Mouse (Mus musculus) embryo, embryonic 11.5 days (tissue): ENCODE data around the gene Nupr1l.
"Not testable (repeated sequence)": the region's sequence is repeated elsewhere in the genome, so short reads cannot be mapped to it uniquely, and the experiment has no call there.

Source experiments
- DNase-seq: peaks from one replicate; pipeline ENCODE4 v3.0.0-alpha.2; 2012; ENCODE audit warnings: low read depth, low spot score

Nupr1l gene

DNA sequence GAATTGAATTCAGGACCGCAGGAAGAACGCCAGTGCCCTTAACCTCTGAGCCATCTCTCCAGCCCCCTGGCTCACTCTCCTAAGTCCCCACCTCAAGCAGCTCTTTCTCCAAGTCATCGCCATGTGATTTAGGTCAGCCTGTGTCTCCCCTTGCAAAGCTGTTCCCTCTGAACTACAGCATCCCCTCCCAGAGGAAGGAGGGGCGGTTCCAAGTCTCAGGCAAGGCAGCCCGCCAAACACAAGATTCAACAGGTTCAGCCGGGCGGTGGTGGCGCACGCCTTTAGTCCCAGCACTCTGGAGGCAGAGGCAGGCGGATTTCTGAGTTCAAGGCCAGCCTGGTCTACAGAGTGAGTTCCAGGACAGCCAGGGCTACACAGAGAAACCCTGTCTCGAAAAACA is 7.2 kb downstream of the Nupr1l start:
- DNase-seq: not testable (repeated sequence)

DNA sequence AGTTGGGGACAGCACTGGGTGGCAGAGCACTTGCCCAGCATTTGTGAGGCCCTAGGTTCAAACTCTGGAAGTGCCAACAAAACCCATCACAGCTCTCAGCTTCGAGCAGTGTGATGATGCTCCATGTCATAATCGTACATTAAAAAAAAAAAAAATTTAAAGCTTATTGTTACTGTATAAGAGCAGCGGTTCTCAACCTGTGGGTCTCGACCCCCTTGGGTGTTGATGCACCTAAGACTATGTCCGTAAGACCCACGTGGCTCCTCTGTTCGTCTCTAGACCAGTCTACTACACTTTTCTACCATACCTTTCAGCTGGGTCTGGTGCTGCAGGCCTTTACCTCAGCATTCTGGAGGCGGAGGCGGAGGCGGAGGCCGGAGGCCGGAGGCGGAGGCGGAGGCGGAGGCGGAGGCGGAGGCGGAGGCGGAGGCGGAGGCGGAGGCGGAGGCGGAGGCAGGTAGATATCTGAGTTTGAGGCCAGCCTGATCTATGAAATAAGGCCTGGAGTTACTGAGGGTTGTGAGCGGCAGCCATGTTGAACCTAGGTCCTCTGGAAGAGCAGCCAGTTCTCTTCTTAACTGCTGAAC is 9.8 kb downstream of the Nupr1l start:
- DNase-seq: no peak

- no peak for DNase-seq
Measured at GRCm38 (mm10) chr5:129918752-129919151, 10.4 kb downstream of the Nupr1l start.

GRCm38 (mm10) chr5:129919320-129919719 is 11.0 kb downstream of the Nupr1l start:
- no peak for DNase-seq

DNA sequence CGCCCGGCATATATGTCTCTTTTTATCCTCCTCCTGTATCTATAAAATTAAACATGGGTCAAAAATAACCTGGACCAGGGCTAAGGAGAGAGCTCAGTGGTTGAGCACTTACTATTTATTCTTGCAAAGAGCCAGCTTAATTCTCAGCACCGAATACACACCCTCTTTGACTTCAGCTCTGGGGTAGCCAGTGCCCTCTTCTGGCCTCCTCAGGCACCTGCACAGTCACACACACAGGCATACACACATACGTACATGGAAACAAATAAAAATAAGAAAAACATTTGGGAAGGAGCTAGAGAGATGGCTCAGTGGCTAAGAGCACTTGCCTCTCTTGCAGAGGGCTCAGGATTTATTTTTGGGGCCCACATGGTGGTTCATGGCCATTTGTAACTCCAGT is 13.6 kb downstream of the Nupr1l start:
- no peak for DNase-seq

DNA sequence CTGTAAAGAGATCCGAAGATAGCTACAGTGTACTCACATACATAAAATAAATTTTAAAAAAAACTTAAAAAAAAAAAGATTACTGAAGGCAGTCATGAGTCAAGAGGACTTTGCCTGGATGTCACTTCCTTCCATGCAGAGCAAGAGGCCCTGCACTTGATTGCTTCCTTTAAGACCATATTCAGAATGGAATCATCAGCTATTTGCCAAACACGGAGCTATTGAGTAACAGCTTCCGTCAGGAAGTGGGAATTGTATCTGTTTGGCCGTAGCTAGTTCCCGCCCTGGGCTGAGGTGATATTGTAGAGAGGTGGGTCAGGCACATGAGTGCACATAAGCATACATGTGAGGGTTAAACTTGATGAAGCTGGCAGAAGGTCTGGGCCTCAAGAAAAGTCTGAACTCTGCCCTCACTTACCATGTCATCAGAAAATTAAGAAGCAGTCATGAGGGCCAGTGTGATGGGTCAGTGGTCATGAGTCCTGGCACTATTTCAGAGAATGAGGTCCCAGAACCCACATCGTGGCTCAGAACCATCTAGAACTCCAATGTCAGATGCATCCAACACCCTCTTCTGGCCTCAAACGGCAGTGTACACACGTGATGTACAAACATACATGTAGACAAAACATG is 16.6 kb downstream of the Nupr1l start:
- no peak for DNase-seq

GRCm38 (mm10) chr5:129925933-129926332 is 17.6 kb downstream of the Nupr1l start:
- DNase-seq: no peak

GRCm38 (mm10) chr5:129929924-129930855 is 21.9 kb downstream of the Nupr1l start:
- no peak for DNase-seq

GRCm38 (mm10) chr5:129936941-129937340 is 28.6 kb downstream of the Nupr1l start:
- DNase-seq: no peak

GRCm38 (mm10) chr5:129940281-129940680 is 31.9 kb downstream of the Nupr1l start:
- DNase-seq: no peak

GRCm38 (mm10) chr5:129940736-129941494 is 32.6 kb downstream of the Nupr1l start:
- no peak for DNase-seq

DNA sequence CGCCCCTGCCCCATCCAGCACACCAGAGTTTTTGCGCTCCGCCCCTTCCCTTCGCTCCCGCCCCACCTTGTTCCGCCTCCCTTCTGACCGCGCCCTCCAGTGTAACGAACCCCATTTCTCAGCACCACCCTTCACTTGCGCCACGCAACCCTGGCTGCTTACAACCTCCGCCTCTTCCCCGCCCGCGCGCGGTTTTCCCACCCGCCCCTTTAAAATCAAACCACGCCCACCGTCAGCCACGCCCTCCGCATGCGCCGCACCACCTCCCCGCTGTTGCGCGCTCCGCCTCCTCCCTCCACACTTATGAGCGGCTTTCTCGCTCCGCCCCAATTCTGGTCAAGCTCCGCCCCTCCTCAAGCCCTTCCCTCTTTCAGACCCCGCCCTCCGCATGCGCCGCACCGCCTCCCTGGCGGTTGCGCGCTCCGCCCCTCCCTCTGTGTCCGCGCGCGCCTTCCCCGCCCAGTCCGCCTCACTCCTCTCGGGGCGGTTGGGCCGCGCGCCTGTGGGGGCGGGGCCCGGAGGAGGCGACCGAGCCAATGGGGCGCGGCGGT is 33.2 kb downstream of the Nupr1l start, which contains the start of gene Vkorc1l1:
Gene Vkorc1l1, plus strand, starts transcription at position 476 of the 551 bp plus-strand sequence.
- peak; percentile 99 for DNase-seq

DNA sequence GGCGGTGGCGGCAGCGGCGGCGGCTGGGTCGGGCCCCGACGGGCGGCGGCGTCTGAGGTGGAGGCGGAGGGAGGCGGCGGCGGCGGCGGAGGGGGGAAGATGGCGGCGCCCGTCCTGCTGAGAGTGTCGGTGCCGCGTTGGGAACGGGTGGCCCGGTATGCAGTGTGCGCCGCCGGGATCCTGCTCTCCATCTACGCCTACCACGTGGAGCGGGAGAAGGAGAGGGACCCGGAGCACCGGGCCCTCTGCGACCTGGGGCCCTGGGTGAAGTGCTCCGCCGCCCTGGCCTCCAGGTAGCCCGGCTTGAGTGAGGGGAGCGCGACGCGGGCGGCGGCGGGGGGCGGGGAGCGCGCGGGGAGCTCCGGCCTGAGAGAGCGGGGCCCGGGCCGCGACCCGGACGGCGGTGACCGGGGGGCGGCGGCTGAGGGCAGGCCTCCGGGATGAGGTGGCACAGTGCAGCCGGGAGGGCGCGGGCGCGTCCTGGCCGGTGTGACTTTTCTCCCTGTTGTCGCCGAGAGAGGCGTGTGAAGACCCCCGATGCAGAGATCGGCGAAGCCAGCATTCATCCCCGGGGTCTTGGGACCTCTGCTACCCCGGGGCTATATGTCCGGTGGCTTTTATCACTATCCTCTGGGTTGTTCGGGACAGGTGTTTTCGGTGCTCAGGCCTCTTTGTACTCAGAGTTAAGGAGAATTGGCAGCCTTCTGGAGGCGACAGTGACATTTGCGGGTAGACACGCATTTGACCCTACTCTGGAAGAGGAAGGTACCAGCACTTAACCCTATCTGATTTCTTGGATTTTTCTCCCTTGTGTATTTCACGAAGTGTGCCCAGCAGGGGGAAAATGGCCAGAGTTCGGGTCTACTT is 34.0 kb downstream of the Nupr1l start:
- DNase-seq: peak; percentile 14

- DNase-seq: no peak
Measured at GRCm38 (mm10) chr5:129943402-129943801, 35.1 kb downstream of the Nupr1l start.

GRCm38 (mm10) chr5:129947528-129948033 is 39.2 kb downstream of the Nupr1l start:
- DNase-seq: no peak

DNA sequence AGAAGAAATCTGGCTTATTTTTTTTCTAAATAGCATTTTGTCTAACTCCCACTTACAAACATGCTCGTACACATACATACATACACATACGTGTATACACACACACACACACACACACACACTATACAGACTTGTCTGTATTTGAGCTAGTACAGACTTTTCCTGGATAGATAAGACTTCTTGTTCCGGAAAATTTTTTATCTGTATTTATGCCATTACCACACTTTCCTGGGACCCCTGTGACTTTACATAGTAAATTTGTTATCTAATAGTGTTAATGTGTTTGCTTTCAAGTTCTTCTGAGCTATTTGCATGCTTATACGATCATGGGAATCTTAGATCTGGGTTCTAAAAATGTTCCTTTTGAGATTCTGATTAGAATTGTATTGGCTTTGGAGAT is 43.8 kb downstream of the Nupr1l start:
- DNase-seq: no peak

DNA sequence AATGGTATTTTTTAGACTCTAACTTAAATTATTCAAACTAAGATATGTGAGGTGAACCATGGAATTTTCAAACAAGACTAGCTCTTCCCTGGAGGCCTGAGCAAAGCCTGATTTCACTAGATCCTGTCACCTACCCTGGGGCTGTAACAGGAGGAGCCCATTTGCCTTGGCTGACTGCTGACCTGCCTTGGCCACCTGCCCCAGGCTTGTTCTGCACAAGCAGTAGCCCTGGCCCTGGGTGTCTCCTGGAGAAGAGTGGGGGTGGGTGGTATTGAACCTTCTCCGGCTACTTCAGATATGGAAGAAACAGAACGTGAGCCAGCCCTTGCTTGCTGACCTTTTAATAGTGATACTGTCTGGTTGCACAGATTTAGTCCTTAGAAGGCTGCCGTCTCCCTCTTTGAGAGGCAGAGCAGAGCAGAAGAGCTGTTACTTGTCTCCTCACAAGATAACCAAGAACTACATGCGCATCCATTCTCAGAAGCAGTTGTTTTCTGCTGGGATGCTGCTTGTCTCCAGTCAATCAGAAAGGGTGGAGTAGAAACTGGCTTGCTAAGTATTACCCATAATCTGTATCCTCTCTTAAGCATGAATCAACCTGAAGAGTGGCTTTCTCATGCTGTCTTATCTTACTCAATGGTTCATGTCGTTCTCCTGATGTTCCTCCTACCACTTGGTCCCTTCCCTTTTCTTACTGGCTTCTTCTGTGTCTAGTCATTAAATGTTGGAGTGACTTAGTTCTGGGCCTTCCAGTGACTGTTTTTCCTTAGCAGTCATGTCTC is 46.3 kb downstream of the Nupr1l start:
- DNase-seq: no peak

- no peak for DNase-seq
Measured at GRCm38 (mm10) chr5:129955792-129956191, 47.5 kb downstream of the Nupr1l start.

DNA sequence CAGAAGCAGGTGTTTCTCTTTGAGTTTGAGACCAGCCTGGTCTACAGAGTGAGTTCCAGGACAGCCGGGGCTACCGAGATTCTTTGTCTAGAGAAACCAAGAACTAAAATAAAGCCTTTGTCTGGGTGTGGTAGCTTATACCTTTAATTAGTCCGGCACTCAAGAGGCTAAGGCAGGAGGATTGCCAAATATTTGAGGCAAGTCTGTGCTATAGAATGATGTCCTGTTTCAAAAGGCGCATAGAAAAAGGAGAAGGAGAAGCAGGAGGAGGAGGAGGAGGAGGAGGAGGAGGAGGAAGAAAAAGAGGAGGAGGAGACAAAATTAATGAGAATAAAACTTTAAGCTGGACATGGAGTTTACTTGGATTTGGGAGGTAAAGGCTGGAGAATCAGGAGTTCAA is 54.9 kb downstream of the Nupr1l start:
- DNase-seq: no peak
